Comparison of ENCODE assay signal across 25 mouse cellular contexts in the genomic region with DNA sequence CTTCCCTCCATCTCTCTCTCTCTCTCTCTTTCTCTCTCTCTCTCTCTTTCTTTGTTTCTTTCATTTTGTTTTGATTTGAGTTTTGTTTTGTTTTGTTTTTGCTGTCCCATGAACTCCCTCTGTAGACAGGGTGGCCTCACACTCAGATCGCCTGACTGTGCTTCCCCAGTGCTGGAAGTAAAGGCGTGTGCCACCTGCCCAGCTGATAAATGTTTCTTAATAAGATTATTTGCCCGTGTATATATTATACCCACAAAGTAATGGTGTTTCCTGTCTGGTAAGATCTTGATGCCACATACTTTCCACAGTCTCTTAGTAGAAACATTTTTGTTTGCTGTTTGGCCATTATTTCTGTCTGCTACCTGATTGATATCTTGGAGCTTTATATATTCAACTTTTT.
DNase-seq lines count a peak whose midpoint lies in the region; ATAC-seq and TF ChIP-seq lines count a peak whose summit lies in the region.
"Had no signal": no experiment of that assay in that cellular context is flagged by ENCODE, and none has a peak within 500 bp of the region (broad histone marks: within the 10 kb centered on the region; RNA-seq: fewer than 3 reads in every experiment).

No protein-coding gene starts in this region.

- no peaks in the 10 kb centered on the region for H3K27me3 ChIP-seq in CH12.LX (replicated peaks)
- H3K27me3 ChIP-seq in limb, embryonic 10.5 days (ENCODE audit: low read depth, poor library complexity, severe bottlenecking) = no peaks in the 10 kb centered on the region
- H3K27me3 ChIP-seq in thymus, adult 2 months (ENCODE audit: control insufficient read depth, insufficient read depth, low read length) = no peaks in the 10 kb centered on the region
- H3K27me3 ChIP-seq: forebrain, embryonic 15.5 days; heart, embryonic 12.5 days; heart, embryonic 15.5 days; hindbrain, embryonic 13.5 days; Patski had no signal

- H3K4me2 ChIP-seq in CH12.LX (ENCODE audit: insufficient read depth, low read depth, poor library complexity, severe bottlenecking) = peak overlapping the region; percentile 34
- H3K4me2 ChIP-seq: forebrain, embryonic 15.5 days; heart, embryonic 12.5 days; heart, embryonic 15.5 days; hindbrain, embryonic 13.5 days had no signal

- no peak overlapping the region for H3K27ac ChIP-seq in CH12.LX (ENCODE audit: insufficient read depth, low read depth)
- H3K27ac ChIP-seq in limb, embryonic 10.5 days = no peak overlapping the region
- no peak overlapping the region for H3K27ac ChIP-seq in thymus, adult 2 months (ENCODE audit: control insufficient read depth, insufficient read depth, low read length)
- H3K27ac ChIP-seq: forebrain, embryonic 10.5 days; forebrain, embryonic 15.5 days; heart, embryonic 15.5 days; hindbrain, embryonic 10.5 days; hindbrain, embryonic 13.5 days had no signal

- in situ Hi-C loops in CH12.LX (cut with MboI; ENCODE audit: low pct_ligation_motif_present, low pct_unique_long_range_greater_than_20kb, low sequenced_read_pairs) = no loop called here

- H3K9ac ChIP-seq in CH12.LX (ENCODE audit: insufficient read depth, low read depth) = no peak overlapping the region
- H3K9ac ChIP-seq: forebrain, embryonic 15.5 days; heart, embryonic 12.5 days; heart, embryonic 15.5 days; hindbrain, embryonic 13.5 days had no signal

- no peaks in the 10 kb centered on the region for H3K9me3 ChIP-seq in CH12.LX (replicated peaks; ENCODE audit: low read length)
- no peaks in the 10 kb centered on the region for H3K9me3 ChIP-seq in limb, embryonic 10.5 days (replicated peaks)
- H3K9me3 ChIP-seq: forebrain, embryonic 10.5 days; forebrain, embryonic 15.5 days; G1E; heart, embryonic 12.5 days; heart, embryonic 15.5 days; hindbrain, embryonic 10.5 days; hindbrain, embryonic 13.5 days had no signal

- dilution Hi-C loops in CH12.LX (cut with MboI; ENCODE audit: extremely low pct_ligation_motif_present, extremely low pct_unique_long_range_greater_than_20kb, low sequenced_read_pairs) = no loop called here

- TF ChIP-seq EP300 in CH12.LX (IDR thresholded peaks at IDR 0.05; ENCODE audit: low read length) = no peak

- no peak overlapping the region for H3K4me3 ChIP-seq in CH12.LX (replicated peaks in 1 of 3; ENCODE audit: low read depth in 2 of 3, low read length in 2 of 3, poor library complexity in 1 of 3)
- H3K4me3 ChIP-seq in limb, embryonic 10.5 days = no peak overlapping the region
- no peak overlapping the region for H3K4me3 ChIP-seq in thymus, adult 2 months (ENCODE audit: control insufficient read depth, insufficient read depth, low read length)
- H3K4me3 ChIP-seq: forebrain, embryonic 10.5 days; forebrain, embryonic 15.5 days; heart, embryonic 12.5 days; heart, embryonic 15.5 days; hindbrain, embryonic 10.5 days; hindbrain, embryonic 13.5 days had no signal

- 93% methylated on average over 3 of the region's 3 CpGs for WGBS in limb, embryonic 10.5 days
- 52% methylated on average over 3 of the region's 3 CpGs for WGBS in thymus, adult 2 months

- no peak for TF ChIP-seq CTCF in CH12.LX (conservative IDR thresholded peaks at IDR 0.05 in 1 of 2, IDR thresholded peaks at IDR 0.05 in 1 of 2; ENCODE audit: low read depth in 2 of 2, low read length in 2 of 2)
- TF ChIP-seq CTCF in thymus, adult 2 months (IDR thresholded peaks at IDR 0.05; ENCODE audit: borderline replicate concordance, control insufficient read depth, extremely low read depth, insufficient read depth, low read length, poor library complexity) = no peak

- no peaks in the 10 kb centered on the region for H3K36me3 ChIP-seq in CH12.LX (replicated peaks in 1 of 2; ENCODE audit: control insufficient read depth in 1 of 2, insufficient read depth in 1 of 2, low read length in 1 of 2)
- H3K36me3 ChIP-seq in limb, embryonic 10.5 days = no peaks in the 10 kb centered on the region
- H3K36me3 ChIP-seq in thymus, adult 2 months (ENCODE audit: control insufficient read depth, insufficient read depth, low read length) = no peaks in the 10 kb centered on the region
- H3K36me3 ChIP-seq: forebrain, embryonic 15.5 days; G1E; heart, embryonic 12.5 days; heart, embryonic 15.5 days; hindbrain, embryonic 13.5 days had no signal

- DNase-seq in 416B (ENCODE audit: low read depth) (peak; percentile 71), CH12.LX (ENCODE audit: extremely low read depth) (no peak)
- DNase-seq in limb, embryonic 10.5 days (ENCODE audit: low spot score) = peak; percentile 5
- DNase-seq in right cerebral cortex, postnatal 4 days = no peak
- DNase-seq in thymus, adult 2 months = no peak
- DNase-seq: adrenal gland, postnatal 10 days; adrenal gland, postnatal 36 days; cerebellum, adult 18-20 months; cerebellum, adult 9-10 months; cerebellum, postnatal 14 days; gastrocnemius, postnatal 10 days; gastrocnemius, postnatal 36 days; heart, postnatal 10 days; heart, postnatal 36 days had no signal

- peaks cover 8 to 26% of the 10 kb centered on the region in 2 experiments; a peak in 3 of 4 replicates for H3K4me1 ChIP-seq in CH12.LX (ENCODE audit: control insufficient read depth in 1 of 2, insufficient read depth in 2 of 2)
- H3K4me1 ChIP-seq in limb, embryonic 10.5 days = no peaks in the 10 kb centered on the region
- H3K4me1 ChIP-seq in thymus, adult 2 months (replicated peaks; ENCODE audit: control insufficient read depth, insufficient read depth, low read length) = no peaks in the 10 kb centered on the region
- H3K4me1 ChIP-seq: heart, embryonic 12.5 days; heart, embryonic 15.5 days; hindbrain, embryonic 10.5 days had no signal

- no peak for TF ChIP-seq POLR2A in CH12.LX (IDR thresholded peaks at IDR 0.05; ENCODE audit: low read depth, low read length)
- TF ChIP-seq POLR2A in thymus, adult 2 months (IDR thresholded peaks at IDR 0.05; ENCODE audit: control insufficient read depth, extremely low read depth, insufficient read depth, low read length, poor library complexity) = no peak

- no peaks in the 10 kb centered on the region for H3K79me2 ChIP-seq in CH12.LX (replicated peaks; ENCODE audit: control insufficient read depth, extremely low read depth, insufficient read depth, poor library complexity, severe bottlenecking)

- TF ChIP-seq RAD21 in CH12.LX (IDR thresholded peaks at IDR 0.05; ENCODE audit: low read depth, low read length) = no peak

- no peak for ATAC-seq in megakaryocyte, adult 5-6 weeks (ENCODE audit: poor library complexity, severe bottlenecking)
- ATAC-seq: forebrain, embryonic 15.5 days; hindbrain, embryonic 16.5 days; intestine, embryonic 16.5 days; Patski had no signal

TF ChIP-seq in CH12.LX, 34 proteins besides CTCF, POLR2A, EP300 and RAD21:
- TF ChIP-seq TCF12 (IDR thresholded peaks at IDR 0.05; ENCODE audit: low read depth, low read length) (no peak), JUND (conservative IDR thresholded peaks at IDR 0.05; ENCODE audit: low read depth, low read length) (no peak), KAT2A (IDR thresholded peaks at IDR 0.05; ENCODE audit: insufficient replicate concordance, low read length) (no peak), MAZ (IDR thresholded peaks at IDR 0.05; ENCODE audit: low read depth, low read length) (no peak), GABPA (IDR thresholded peaks at IDR 0.05; ENCODE audit: insufficient replicate concordance, low read depth, low read length) (no peak)

Comparison
In these comparisons a context has a peak if more than half of its experiments do, and no peak if none do; other contexts are left out.
1. DNase-seq: peak in 416B (single experiment) and limb, embryonic 10.5 days (single experiment); none in CH12.LX (single experiment), right cerebral cortex, postnatal 4 days (single experiment) and thymus, adult 2 months (single experiment).